Mouse (Mus musculus): ENCODE data around the gene Prpf6.
A peak's percentile ranks its signal among the peaks of the same experiment; 100 is the strongest.

Prpf6 gene

GRCm38 (mm10) chr2:181657441-181657840, 65.8 kb downstream of the Prpf6 start:
- DNase-seq (ENCODE audit: low spot score): no peak

- DNase-seq (ENCODE audit: low spot score): no peak
These were observed 66.9 kb downstream of the Prpf6 start for GRCm38 (mm10) chr2:181658528-181658927.

- DNase-seq (ENCODE audit: low spot score): peak; percentile 52
These were observed 67.4 kb downstream of the Prpf6 start for GRCm38 (mm10) chr2:181658930-181659555.

DNA sequence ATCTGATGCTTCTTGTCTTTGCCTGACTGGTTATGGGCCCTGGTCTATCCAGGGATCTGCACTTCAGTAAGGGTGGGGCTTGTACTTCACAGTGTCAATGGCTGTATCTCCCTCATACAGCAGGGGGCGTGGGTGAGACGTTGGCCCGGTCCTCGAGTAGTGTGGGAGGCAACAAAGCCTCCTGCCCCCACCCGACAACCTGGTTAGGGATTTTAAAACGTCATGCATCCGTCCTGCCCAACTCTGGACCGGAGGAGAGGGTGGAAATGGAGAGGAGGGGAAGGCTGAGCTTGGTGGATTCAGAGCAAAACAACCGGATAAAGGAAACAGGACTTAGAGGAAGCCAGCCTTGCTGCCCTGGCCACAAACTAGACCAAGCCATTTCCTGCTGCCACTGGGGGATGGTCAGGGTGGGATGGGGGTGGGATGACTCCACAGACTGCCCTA, 68.0 kb downstream of the Prpf6 start:
- peak; percentile 85 for DNase-seq (ENCODE audit: low spot score)

DNA sequence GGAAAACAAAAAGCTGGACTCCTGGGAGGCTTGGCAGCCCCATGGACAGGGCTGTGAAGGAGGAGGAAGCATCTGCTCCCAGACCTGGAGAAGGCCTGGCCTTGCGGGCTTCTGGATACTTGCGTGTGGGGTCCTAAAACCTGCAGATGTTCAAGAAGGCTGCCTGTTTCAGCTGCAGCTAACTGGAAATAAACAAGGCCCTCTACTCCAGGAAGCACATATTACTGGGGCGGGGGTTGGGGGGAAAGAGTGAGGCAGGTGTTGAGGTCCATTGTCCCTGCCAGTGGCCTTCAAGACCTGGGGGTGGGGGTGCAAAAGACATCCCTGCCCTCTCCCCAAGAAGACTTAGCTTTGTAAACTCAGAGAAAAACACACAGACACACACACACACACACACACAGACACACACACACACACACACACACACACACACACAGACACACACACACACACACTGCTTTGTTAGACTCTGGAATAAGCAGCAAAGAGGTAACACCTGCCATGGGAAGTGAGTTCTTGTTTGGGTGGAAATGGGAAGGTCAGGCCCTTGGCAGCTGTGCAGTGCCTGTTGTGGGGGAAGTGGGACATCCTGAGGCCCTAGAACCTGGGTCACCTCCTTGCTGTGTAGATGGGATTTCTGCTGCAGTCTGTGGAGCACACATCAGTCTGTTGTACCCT, 71.1 kb downstream of the Prpf6 start:
- DNase-seq (ENCODE audit: low spot score): no peak

DNA sequence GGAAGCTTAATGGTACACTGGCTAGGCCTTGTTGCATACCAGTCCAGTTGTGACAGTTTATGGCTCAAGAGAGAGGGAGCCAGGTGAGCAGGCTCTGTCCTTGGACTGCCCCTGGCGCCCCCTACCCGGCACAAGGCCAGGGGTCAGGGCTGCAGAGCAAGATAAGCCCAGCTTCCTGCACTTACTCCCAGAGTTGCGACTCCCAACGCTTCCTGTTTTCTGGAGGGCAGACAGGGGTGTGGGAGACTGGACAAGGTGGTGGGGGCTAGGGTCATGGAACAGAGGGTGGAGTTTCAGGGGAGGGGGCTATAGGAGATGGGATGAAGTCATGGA, 71.6 kb downstream of the Prpf6 start:
- no peak for DNase-seq (ENCODE audit: low spot score)

- no peak for DNase-seq (ENCODE audit: low spot score)
These were observed 78.7 kb downstream of the Prpf6 start for GRCm38 (mm10) chr2:181670285-181670912.

GRCm38 (mm10) chr2:181670913-181671311, 79.2 kb downstream of the Prpf6 start:
- no peak for DNase-seq (ENCODE audit: low spot score)

DNA sequence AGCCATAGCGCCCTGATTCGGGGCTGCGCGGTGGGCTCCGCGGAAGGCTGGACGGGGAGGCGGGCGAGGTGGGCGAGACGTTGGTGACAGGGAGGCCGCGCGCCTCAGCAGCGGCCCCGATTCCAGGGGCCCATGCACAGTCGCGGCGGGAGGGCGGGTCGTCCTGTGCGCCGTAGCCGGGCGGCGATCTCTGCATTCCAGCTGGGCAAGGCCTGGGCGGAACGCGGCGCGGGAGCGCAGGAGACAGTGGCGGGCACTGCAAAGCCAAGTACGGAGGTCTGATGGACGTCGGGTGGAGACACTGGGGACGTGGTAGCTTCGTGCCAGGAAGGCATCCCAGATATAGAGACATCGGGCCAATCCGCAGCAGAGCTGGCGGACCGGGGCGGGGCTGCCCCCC, 79.7 kb downstream of the Prpf6 start, which contains the start of gene Sox18:
Gene Sox18, minus strand, starts transcription at position 315 of the 400 bp plus-strand sequence.
- DNase-seq (ENCODE audit: low spot score): no peak

GRCm38 (mm10) chr2:181671984-181672383, 80.3 kb downstream of the Prpf6 start:
- DNase-seq (ENCODE audit: low spot score): no peak

DNA sequence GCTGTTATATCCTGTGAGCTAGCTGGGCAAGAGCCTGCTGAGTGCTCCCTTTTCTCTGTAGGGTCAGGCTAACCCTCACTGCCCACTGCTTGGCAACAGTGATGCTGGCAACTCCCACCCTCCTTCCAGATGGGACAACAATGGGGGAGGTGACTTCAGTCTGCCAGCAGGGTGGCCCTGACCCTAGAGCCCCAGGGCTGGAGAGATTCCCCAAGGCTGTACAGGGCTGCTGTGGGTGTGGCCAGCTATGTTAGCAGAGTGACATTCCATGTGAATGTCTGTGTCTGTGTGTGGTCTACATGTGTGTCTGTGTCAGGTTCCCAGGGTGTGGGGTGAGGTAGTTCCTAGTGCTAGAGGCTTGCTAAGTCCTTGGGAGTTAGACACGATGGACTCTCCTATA, 81.8 kb downstream of the Prpf6 start:
- no peak for DNase-seq (ENCODE audit: low spot score)

DNA sequence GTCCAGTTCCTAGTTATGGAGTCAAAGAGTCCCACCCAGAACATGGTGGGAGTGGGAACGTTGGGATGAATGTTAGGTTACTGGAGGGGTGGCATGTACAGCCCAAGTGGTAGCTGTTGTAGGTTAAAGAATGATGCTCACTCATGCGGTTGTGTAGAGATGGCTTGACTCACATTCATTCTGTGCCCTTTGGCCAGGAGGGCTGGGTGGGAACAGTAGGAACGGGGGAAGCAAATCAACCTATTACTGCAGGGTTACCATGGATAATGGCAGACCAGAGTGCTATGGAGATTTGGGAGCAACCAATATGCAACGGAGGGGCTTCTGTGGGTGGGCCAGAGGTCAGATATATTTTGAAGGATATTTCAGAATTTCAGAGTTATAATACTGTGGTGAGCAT, 83.3 kb downstream of the Prpf6 start:
- DNase-seq (ENCODE audit: low spot score): no peak

DNA sequence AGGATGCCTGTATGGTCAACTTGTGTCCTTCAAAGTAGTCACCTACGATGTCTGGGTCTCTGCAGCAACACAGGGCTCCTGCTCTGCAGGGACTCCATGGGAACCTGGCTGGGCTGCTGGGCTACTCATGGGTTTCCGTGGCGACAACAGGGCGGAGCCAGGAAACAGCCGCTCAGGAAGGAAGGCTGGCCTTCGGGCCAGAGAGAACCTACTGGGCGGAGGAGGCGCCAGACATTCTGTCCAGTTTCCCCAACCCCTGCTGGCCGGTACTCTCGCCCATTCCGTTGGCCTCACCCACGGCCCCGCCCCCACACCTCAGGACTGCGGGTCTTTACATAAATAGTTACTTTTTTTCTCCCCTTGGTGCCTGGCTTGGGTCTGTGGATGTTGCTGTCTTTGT, 83.8 kb downstream of the Prpf6 start:
- no peak for DNase-seq (ENCODE audit: low spot score)

- DNase-seq (ENCODE audit: low spot score): no peak
These were observed 84.8 kb downstream of the Prpf6 start for GRCm38 (mm10) chr2:181676424-181676823.

DNA sequence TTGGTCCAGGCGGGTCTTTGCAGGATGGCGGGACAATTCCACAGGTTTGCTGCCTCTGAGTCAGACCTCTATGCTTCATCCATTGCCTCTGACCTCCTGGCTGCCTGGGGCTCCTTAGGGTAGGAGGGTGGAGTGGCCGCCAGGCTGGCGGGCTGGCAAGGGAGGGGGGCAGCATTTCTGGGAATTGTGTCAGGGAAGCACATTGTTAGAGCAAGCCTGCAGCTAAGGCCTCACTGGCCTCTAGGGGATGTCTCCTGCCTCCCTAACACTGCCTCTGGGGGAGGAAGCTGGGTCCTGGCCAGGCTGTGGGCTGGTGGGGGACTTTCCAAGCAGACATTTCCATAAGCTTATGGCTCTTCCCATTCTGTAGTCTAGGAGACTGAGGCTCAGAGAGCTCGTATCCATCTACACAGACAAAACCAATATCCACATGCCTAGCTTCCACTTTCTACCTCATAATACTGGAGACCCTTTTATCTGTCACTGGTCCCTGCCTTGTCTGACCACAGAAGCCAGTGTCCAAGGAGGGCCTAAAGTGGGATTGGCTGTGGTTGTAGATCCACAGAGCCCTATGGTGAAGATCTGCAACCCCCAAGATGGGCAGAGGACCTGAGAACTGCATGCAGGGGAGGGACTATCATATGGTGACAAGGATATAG, 85.6 kb downstream of the Prpf6 start:
- DNase-seq (ENCODE audit: low spot score): no peak

DNA sequence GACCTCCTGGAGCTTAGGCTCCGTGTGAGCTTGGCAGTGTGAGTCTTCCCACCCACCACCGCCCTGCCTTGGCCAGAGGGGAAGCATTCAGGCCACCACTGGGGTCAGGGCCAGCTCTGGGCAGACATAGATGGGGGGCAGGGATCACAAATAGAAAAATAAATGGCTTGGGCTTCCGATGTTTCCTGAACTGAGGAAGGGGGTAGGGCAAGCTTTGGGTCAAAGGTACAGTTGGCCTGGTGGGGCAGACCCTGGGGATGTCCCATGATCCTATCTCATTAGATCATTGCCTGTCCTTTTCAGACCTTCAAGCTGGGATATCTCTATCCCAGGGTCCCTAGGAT, 86.1 kb downstream of the Prpf6 start:
- no peak for DNase-seq (ENCODE audit: low spot score)

DNA sequence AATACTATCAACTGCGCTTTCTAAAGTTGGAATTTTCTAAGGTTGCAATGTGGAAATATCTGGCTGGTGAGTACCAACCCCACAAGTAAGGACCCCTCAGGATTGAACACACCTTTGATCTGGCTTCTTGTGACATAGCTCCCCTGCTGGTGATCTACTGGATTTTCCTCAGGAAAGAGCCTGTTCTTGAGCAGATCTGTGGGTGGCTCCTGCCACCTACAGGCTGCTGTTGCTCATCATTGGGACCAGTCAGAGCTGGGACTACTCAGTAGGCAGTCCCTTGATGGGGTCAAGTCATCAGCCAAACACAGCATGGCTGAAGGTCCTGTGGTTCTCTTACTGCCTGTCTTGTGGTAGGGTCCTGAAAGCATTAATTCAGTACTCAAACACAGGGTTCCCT, 87.1 kb downstream of the Prpf6 start:
- peak; percentile 79 for DNase-seq (ENCODE audit: low spot score)

DNA sequence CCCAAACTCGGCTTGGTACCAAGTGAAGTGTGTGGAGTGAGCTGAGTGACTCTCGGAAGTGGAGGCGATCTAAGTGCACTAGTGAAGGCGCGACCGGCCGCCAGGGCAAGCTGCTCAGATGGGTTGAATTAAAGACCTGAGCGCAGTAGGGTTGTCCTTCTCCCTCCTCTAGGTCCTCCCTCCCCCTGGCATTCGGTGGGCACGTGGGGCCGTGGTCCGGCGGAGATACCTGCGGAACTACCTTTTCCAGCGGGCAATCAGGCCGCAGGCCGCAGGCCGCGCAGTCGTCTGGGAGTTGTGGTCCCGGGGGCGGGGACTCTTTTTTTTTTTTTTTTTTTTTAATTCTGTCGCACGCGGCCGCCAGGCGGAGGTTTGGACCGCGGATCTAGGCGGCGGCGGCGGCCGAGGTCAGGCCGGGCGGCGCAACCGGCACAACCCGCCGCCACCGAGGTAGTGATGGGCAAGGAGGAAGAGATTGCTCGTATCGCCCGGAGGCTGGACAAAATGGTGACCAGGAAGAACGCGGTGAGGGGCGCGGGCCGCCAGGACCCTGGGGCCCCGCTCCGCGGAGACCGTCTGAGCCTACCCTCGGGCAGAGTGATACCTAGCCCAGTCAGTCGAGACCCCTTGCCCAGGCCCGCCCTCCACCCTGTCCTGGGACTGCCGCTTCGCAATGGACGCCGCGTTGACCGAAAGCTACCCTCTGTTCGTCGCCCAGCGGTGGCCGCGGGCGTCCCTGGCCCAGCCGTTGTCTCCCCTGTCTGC, 88.5 kb downstream of the Prpf6 start, which contains the start of gene Tcea2:
Gene Tcea2, plus strand, starts transcription at position 360 of the 765 bp plus-strand sequence.
- DNase-seq (ENCODE audit: low spot score): peak; percentile 57

DNA sequence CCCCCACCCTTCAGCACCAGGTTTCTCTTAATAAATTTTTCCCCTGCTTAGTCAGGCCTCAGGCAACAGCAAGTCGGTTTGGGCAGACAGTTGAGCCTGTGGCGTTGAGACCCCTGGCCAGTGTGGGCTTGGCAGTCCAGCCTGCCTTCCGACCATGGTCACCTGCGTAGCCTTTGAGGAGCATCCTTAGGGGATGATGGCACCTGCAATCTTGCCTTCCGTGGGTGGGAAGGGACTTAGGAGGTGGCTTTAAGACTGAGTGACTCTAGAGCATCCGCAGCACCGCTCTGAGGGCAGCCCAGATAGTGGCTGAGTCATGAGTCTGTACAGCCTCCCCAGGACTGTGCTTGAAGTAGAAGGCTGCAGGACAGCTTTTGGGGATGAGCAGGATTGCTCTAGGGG, 89.0 kb downstream of the Prpf6 start:
- no peak for DNase-seq (ENCODE audit: low spot score)

DNA sequence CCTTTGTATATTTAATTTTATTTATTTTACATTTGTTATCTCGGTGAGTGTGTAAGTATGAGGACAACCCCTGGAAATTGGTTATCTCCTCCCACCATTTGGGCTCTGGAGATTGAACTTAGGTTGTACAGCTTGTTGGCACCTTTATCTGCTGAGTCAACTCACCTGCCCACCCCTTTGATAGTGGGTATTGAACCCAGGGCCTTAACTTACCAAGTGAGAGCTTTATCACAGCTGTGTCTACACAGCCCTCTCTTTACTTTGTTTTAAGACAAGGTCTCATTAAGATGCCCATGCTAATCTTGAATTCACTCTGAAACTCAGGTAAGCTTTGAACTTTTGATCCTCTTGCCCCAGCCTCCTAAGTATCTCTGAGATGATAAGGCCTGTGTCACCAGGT, 90.3 kb downstream of the Prpf6 start:
- no peak for DNase-seq (ENCODE audit: low spot score)

- DNase-seq (ENCODE audit: low spot score): no peak
These were observed 91.7 kb downstream of the Prpf6 start for GRCm38 (mm10) chr2:181683381-181683780.

DNA sequence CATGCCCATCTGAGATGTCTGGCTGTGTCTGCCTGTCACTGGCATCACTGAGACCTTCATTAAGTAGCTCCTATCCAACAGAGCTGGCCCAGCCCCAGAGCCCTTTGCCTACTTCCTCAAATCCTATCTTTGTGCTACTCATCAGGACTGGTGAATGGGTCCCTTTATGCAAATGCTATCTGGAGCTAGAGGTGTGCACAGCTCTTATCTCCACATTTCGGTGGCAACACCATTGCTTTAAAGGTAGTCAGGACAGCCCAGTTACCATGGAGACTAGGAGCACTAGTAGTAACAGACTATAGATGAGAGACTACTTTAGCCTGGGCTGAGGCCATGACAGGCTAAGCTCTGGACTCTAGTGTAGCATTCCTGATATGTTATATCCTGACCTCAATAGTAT, 93.0 kb downstream of the Prpf6 start:
- no peak for DNase-seq (ENCODE audit: low spot score)
